Mouse (Mus musculus) Patski (cell line): Measurements from ENCODE around the gene Psmd9. TPM values are rescaled to one million over a fixed set of nuclear protein-coding genes. Genes with fewer than 3 reads are reported as not detected.
A peak's percentile ranks its signal among the peaks of the same experiment; 100 is the strongest.

ENCODE experiments used
- ATAC-seq: fragments of 100-300 bp; one replicate; pipeline ENCODE4 v1.8.0; 2021
- CTCF ChIA-PET: fragments of 350-600 bp; sonication (Branson Sonifier 250); formaldehyde crosslinking; loops from one replicate; lab custom pipeline; 2022; ENCODE audit warnings: inconsistent platforms; lab: Charles Lee
- POLR2A ChIA-PET: fragments of 350-600 bp; sonication (Branson Sonifier 250); formaldehyde crosslinking; loops from one replicate; lab custom pipeline; 2022; ENCODE audit warnings: antibody characterized with exemption, inconsistent platforms; lab: Charles Lee
- DNase-seq: peaks from one replicate; pipeline ENCODE4 v3.0.0-alpha.2; 2011; ENCODE audit warnings: low read depth, low spot score
- H3K27me3 ChIP-seq: fragments of 371-371 bp; one replicate; pipeline ENCODE4 v1.5.1; 2021
- CTCF ChIP-seq: fragments of 100-300 bp; IDR thresholded peaks from one replicate; pipeline ENCODE4 v1.5.1; 2021
- in situ Hi-C: fragments of 300-500 bp; cut with MboI; formaldehyde crosslinking; loops from 3 replicates; pipeline ENCODE4 v1.11.1; 2018; ENCODE audit warnings: low pct_unique_long_range_greater_than_20kb, mixed read lengths
- polyA plus RNA-seq: library from polyadenylated mRNA; unstranded; gene quantifications from one replicate; pipeline ENCODE4 v1.2.3, GENCODE M21; 2021

Gene Psmd9
- polyA plus RNA-seq, 1 experiment from 2014 or later = 59.3 TPM

GRCm38 (mm10) chr5:123277704-123278103, 108.5 kb downstream of the Psmd9 start:
- in situ Hi-C loops = no loop called here
- TF ChIP-seq CTCF = no peak
- H3K27me3 ChIP-seq = peaks cover 7% of the 10 kb centered on the region
- POLR2A ChIA-PET = no interaction called here
- no peak for ATAC-seq
- DNase-seq = no peak
- CTCF ChIA-PET = no interaction called here

DNA sequence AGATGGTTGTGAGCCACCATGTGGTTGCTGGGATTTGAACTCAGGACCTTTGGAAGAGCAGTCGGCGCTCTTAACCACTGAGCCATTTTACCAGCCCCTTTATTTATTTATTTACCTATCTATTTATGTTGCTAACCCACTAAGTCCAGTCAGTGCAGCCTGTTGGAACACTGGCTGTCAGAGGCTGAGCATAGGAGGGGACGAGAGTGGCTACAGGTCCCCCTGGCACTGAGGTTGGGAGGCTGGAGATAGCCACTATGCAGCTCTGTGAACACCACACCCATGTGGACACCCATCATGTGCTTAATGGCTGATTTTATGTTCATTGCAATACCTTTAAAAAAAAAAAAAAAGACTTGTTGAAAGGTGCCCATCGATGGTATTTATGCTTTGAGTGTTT, 110.0 kb downstream of the Psmd9 start:
- in situ Hi-C loops = no loop called here
- ATAC-seq (no peak), DNase-seq (no peak)
- no peak for TF ChIP-seq CTCF
- H3K27me3 ChIP-seq = peaks cover 11% of the 10 kb centered on the region
- ChIA-PET POLR2A (no interaction called here), CTCF (no interaction called here)

DNA sequence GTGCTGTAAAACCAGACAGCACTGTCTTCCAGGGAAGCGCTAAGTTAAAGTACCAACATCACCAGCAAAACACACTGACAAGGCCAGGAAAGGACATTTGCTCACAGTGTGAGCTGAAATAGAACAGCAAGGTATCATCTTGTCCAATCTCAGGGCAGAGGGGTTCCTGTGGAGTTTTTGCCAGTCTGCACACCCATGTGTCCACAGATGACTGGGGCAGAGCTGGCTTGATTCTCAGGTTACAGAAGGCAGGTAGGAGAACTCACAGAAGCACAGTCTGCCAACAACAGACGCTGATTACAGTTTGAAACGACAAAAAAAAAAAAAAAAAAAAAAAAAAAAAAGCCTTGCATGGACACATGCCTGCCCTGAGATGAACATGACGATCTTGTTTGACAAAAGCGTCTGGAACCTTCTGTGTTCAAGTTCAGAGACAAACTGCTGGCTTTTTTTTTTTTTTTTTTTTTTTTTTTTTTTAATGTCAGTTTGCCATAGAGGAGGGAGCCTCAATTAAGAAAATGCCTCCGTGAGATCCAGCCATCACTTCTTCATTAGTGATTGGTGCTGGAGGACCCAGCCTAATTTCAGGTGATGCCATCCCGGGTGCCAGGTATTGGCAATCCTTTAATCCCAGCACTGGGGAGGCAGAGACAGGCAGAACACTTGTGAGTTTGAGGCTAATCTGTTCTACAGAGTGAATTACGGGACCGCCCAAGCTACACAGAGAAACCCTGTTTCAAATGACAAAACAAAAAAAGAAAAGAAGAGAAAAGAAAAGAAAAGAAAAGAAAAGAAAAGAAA, 112.3 kb downstream of the Psmd9 start:
- in situ Hi-C loops = loop anchor here (10.0 kb wide), 2 partner anchors 153 to 213 kb away; no protein-coding TSS in a partner anchor
- no peak for TF ChIP-seq CTCF
- POLR2A ChIA-PET = no interaction called here
- no peak for ATAC-seq
- DNase-seq = no peak
- CTCF ChIA-PET = no interaction called here
- peaks cover 11% of the 10 kb centered on the region for H3K27me3 ChIP-seq

DNA sequence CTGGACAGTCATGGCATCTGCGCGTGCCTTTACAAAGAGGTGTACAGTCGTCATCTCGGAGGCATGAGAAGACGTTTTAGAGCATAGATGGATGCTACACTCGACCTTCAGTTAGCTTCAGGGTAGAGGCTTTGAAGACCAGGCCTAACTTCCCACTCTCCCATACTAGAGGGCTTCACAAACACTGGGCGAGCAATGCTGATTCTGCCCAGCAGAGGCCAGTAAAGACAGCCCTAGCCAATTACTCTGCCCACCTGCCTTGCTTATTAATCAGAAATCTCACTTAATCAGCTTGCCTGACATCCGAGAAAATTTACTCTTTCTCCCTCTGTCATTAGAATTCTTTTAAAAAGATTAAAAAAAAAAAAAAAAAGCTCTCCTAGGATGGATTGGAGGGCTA, 116.0 kb downstream of the Psmd9 start:
- TF ChIP-seq CTCF = peak; percentile 88
- in situ Hi-C loops = loop anchor here (5.0 to 10.0 kb wide), 3 partner anchors 82 to 210 kb away; no protein-coding TSS in a partner anchor
- POLR2A ChIA-PET = interaction anchor here (0.6 kb wide), 1 partner anchor 10 kb away, joined by 3 read pairs; no protein-coding TSS in a partner anchor
- ATAC-seq (no peak), DNase-seq (no peak)
- CTCF ChIA-PET = interaction anchor here (1.0 to 2.1 kb wide), 13 partner anchors 8 to 158 kb away, joined by 3 to 7 read pairs (median 4); no protein-coding TSS in a partner anchor
- peaks cover 32% of the 10 kb centered on the region for H3K27me3 ChIP-seq

- ChIA-PET CTCF (no interaction called here), POLR2A (no interaction called here)
- DNase-seq (no peak), ATAC-seq (no peak)
- no peak for TF ChIP-seq CTCF
- in situ Hi-C loops = loop anchor here (5.0 to 10.0 kb wide), 3 partner anchors 79 to 207 kb away; no protein-coding TSS in a partner anchor
- peaks cover 26% of the 10 kb centered on the region for H3K27me3 ChIP-seq
These were observed 118.9 kb downstream of the Psmd9 start for GRCm38 (mm10) chr5:123288079-123288478.

- POLR2A ChIA-PET = interaction anchor here (0.5 to 0.7 kb wide), 2 partner anchors 10 to 37 kb away, joined by 3 to 4 read pairs; no protein-coding TSS in a partner anchor
- no peak for TF ChIP-seq CTCF
- in situ Hi-C loops = no loop called here
- peaks cover 10% of the 10 kb centered on the region for H3K27me3 ChIP-seq
- DNase-seq (peak; percentile 64), ATAC-seq (no peak)
- CTCF ChIA-PET = interaction anchor here (0.8 kb wide), 1 partner anchor 10 kb away, joined by 3 read pairs; no protein-coding TSS in a partner anchor
These were observed 125.4 kb downstream of the Psmd9 start for GRCm38 (mm10) chr5:123294653-123295052.

GRCm38 (mm10) chr5:123296224-123296806, 127.1 kb downstream of the Psmd9 start:
- in situ Hi-C loops = no loop called here
- CTCF ChIA-PET = no interaction called here
- ATAC-seq (no peak), DNase-seq (no peak)
- H3K27me3 ChIP-seq = peaks cover 6% of the 10 kb centered on the region
- POLR2A ChIA-PET = no interaction called here
- no peak for TF ChIP-seq CTCF

GRCm38 (mm10) chr5:123296972-123297754, 128.0 kb downstream of the Psmd9 start:
- DNase-seq = no peak
- POLR2A ChIA-PET = interaction anchor here (1.0 kb wide), 1 partner anchor 48 kb away, joined by 3 read pairs; no protein-coding TSS in a partner anchor
- TF ChIP-seq CTCF = no peak
- CTCF ChIA-PET = interaction anchor here (1.3 kb wide), 1 partner anchor 46 kb away, joined by 3 read pairs; no protein-coding TSS in a partner anchor
- peaks cover 6% of the 10 kb centered on the region for H3K27me3 ChIP-seq
- in situ Hi-C loops = no loop called here
- ATAC-seq = no peak

DNA sequence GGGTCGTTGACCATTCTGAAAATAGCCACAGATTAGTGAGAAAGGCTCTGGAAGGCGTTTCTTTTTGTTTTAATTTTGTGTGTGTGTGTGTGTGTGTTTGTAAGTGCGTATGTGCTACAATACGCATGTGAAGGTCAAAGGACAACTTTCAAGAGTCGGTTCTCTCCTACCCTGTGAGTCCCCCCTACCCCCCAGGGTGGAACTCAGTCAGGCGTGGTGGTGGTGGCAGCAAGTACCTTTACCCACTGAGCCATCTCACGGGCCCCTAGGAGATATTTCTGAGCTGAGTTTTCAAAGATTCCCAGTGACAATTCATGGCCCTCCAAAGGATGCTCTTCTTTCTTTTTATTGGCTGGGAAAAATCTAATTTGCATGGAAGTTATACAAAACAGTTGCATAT, 128.6 kb downstream of the Psmd9 start:
- H3K27me3 ChIP-seq = peaks cover 3% of the 10 kb centered on the region
- DNase-seq (no peak), ATAC-seq (no peak)
- no peak for TF ChIP-seq CTCF
- in situ Hi-C loops = no loop called here
- CTCF ChIA-PET = interaction anchor here (1.3 kb wide), 1 partner anchor 46 kb away, joined by 3 read pairs; no protein-coding TSS in a partner anchor
- POLR2A ChIA-PET = interaction anchor here (1.0 kb wide), 1 partner anchor 47 kb away, joined by 3 read pairs; no protein-coding TSS in a partner anchor

DNA sequence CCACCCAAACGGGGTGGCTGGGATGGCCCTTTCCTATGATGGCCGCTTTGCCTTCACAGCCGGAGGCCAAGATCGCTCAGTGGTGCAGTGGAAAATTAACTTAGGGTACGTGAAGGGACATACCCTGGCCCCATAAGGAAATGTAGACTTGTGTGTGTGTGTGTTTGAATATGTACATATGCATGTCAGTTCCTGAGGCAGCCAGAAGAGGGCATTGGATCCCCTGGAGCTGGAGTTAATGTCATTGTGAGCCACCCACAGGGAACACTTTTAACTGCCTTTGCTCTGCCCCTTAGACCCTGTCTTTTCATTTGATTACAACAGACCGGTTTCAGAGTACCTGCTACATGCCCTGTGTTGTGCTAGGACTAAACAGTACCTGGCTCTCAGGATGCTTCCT, 129.3 kb downstream of the Psmd9 start:
- DNase-seq (no peak), ATAC-seq (no peak)
- TF ChIP-seq CTCF = no peak
- peaks cover 3% of the 10 kb centered on the region for H3K27me3 ChIP-seq
- CTCF ChIA-PET = no interaction called here
- POLR2A ChIA-PET = no interaction called here
- in situ Hi-C loops = no loop called here

Other genes starting within 250 kb of the Psmd9 start
- gene Kdm2b, start 179.6 kb upstream of the Psmd9 start, polyA plus RNA-seq = 35.6 TPM
- gene Orai1, start 154.3 kb upstream of the Psmd9 start, polyA plus RNA-seq = 20.5 TPM
- 0.32 TPM for gene Morn3, start 122.4 kb upstream of the Psmd9 start, polyA plus RNA-seq
- 8.1 TPM for gene Tmem120b, start 101.0 kb upstream of the Psmd9 start, polyA plus RNA-seq
- gene Rhof, start 36.7 kb upstream of the Psmd9 start, polyA plus RNA-seq = 0.33 TPM
- gene Setd1b, start 27.2 kb upstream of the Psmd9 start, polyA plus RNA-seq = 8.1 TPM
- not detected for gene Hpd, start 13.3 kb downstream of the Psmd9 start, polyA plus RNA-seq
- 0.14 TPM for gene Wdr66, start 82.7 kb downstream of the Psmd9 start, polyA plus RNA-seq
- 19.3 TPM for gene Bcl7a, start 174.4 kb downstream of the Psmd9 start, polyA plus RNA-seq
- 20.1 TPM for gene Mlxip, start 225.4 kb downstream of the Psmd9 start, polyA plus RNA-seq